Mouse (Mus musculus) spleen, postnatal 14 days (tissue): Measurements from ENCODE around the gene Ruvbl2.
"Not testable (repeated sequence)": the region's sequence is repeated elsewhere in the genome, so short reads cannot be mapped to it uniquely, and the experiment has no call there.

ENCODE experiments used
- DNase-seq, 2 experiments: peaks; one replicate each; pipeline ENCODE4 v3.0.0; 2021 to 2022; ENCODE audit warnings: low spot score in 2 of 2

Gene Ruvbl2

GRCm38 (mm10) chr7:45437521-45438276 lies at the start of gene Ruvbl2:
Gene Ruvbl2 (minus strand): TSS chr7:45438096.
- no peak for DNase-seq

GRCm38 (mm10) chr7:45486761-45487415 lies 49.0 kb upstream of the Ruvbl2 start, which contains the start of gene Gm45808:
Gene Gm45808 (minus strand): TSS chr7:45486811.
- no peak for DNase-seq

GRCm38 (mm10) chr7:45486158-45486557 lies 48.3 kb upstream of the Ruvbl2 start:
- DNase-seq, result no peak

GRCm38 (mm10) chr7:45484985-45485384 lies 47.1 kb upstream of the Ruvbl2 start:
- DNase-seq, result not testable (repeated sequence)

DNA sequence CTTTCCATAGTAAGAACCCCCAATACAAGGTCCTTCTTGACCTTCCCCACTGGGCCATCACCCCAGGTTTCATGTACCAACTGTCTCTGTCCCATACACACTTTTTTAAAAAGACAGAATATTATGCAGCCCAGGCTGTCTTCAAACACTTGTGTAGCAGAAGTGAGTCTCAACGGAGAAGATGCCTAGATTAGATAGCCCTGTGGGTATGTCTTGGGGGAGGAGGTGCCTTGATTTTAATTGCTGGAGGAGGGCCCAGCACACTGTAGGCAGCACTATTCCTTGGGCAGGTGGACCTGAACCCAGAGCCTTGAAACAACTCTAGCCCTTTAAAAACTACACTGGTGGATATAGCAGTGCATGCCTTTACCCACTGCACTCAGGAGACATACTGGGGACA lies 44.3 kb upstream of the Ruvbl2 start:
- no peak for DNase-seq

- peak; percentile 36 to 60 for DNase-seq
These were observed 43.6 kb upstream of the Ruvbl2 start, which contains the start of gene Tulp2 for GRCm38 (mm10) chr7:45481374-45481927. Gene Tulp2 (plus strand): TSS chr7:45481877.

DNA sequence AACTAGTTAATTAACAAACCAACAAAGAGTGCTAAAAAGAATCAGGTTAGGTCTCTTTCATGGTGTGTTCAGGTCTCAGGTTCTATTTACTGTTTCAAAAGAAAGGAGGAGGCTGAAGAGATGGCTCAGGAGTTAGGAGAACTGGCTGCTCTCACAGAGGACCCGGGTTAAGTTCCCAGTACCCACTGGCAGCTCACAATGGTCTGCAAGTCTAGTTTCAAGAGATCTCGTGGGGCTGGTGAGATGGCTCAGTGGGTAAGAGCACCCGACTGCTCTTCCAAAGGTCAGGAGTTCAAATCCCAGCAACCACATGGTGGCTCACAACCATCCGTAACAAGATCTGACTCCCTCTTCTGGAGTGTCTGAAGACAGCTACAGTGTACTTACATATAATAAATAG lies 42.4 kb upstream of the Ruvbl2 start:
- DNase-seq, result not testable (repeated sequence)

DNA sequence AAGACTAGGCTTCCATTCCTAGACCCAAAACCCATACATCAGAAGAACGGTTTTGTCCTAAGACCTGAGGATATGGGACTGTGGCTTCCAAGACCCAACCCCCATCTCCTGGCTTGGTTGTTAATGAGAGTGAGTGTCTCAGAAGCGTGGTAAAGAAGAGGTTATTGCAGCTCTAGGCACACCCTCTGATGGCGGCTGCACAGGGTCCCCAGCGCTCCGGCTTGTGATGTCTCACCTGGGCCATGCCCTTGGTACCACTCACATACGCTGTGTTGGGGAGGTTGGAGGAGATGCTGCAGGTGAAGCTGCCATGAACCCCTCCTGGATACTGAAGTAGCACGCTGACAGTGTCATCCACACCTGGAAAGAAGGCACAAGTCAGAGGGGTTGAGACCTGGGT lies 40.9 kb upstream of the Ruvbl2 start:
- DNase-seq, result no peak

- peak in 1 of 2 experiments; percentile 50 for DNase-seq
These were observed 39.1 kb upstream of the Ruvbl2 start for GRCm38 (mm10) chr7:45477003-45477402.

DNA sequence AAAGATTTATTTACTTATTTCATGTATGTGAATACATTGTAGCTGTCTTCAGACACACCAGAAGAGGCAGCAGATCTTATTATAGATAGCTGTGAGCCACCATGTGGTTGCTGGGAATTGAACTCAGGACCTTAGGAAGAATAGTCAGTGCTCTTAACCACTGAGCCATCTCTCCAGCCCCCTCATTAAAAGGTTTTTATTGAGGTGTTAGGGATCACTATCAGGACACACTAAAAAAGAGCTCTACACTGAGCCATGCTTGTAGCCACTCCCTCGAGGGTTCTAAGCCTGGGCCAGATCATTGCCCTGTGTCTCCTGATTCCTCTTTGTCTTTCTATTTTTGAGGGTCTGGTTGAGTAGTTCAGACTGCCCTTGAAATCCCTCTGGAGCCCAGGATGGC lies 38.6 kb upstream of the Ruvbl2 start:
- no peak for DNase-seq

DNA sequence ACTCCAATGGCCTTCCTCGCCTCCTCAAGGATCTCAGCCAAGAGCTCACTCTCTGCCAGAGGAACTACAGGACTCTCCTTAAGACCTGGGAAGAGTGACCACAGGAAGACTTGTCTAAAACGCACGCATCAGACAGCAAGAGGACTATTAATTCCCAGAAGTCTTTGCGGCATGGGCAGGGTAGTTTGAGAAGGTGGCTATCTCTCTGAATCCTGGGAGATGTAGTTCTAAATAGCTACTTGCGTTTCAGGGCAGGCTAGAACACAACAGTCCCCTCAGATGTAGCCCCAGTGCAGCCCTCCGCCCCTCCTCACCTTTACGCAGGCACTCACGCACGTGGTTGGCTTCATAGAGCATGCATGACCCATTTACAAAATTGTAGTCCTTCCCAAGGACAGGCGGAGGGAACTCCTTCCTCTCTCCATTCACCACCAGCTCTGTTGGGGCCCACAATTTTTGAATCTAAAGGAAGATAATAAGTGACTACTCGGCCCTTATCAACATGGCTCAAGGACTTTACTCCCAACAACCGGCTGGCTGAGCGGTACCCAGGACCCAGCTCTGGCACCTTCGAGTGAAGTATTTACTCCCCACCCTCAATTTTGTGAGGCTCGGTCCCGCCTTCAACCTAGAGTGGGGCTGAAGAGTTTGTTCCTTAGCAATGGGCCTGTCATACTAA lies 37.5 kb upstream of the Ruvbl2 start:
- no peak for DNase-seq

GRCm38 (mm10) chr7:45470869-45471268 lies 33.0 kb upstream of the Ruvbl2 start:
- DNase-seq, result peak; percentile 60 to 74

- DNase-seq, result no peak
These were observed 29.3 kb upstream of the Ruvbl2 start for GRCm38 (mm10) chr7:45467090-45467670.

GRCm38 (mm10) chr7:45466283-45467089 lies 28.6 kb upstream of the Ruvbl2 start, which contains the start of gene Bax:
Gene Bax (minus strand): TSS chr7:45466898.
- DNase-seq, result peak; percentile 86 to 92

DNA sequence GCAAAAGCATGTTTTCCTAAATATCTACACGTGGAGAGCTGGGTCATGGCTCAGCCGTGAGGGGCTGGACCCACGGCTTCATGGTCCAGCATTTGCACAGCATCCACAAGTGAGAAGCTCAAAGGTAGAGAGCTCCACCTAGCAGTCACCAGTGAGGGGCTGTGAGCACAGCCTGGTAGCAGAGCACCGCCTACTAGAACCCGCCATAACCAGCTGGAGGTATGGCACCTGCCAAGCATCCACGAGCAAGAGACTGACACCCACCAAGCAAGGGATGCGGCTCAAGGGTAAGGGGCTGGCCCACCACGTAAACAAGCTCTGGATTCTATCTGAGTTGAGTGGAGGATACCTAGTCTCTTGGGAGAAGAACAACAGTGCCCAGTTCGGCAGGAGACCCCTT lies 27.7 kb upstream of the Ruvbl2 start:
- no peak for DNase-seq

- DNase-seq, result no peak
These were observed 27.2 kb upstream of the Ruvbl2 start for GRCm38 (mm10) chr7:45465112-45465511.

- DNase-seq, result no peak
These were observed 26.3 kb upstream of the Ruvbl2 start for GRCm38 (mm10) chr7:45463987-45464778.

DNA sequence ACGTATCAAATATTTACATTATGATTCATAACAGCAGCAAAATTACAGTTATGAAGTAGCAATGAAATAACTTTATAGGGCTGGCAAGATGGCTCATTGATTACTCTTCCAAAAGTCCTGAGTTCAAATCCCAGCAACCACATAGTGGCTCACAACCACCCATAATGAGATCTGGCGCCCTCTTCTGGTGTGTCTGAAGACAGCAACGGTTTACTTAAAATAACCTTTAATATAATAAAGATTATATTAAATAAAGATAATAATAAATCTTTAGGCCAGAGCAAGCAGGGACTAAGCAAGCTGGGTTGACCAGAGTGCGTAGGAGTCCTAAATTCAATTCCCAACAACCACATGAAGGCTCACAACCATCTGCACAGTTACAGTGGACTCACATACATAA lies 25.0 kb upstream of the Ruvbl2 start:
- DNase-seq, result not testable (repeated sequence)

DNA sequence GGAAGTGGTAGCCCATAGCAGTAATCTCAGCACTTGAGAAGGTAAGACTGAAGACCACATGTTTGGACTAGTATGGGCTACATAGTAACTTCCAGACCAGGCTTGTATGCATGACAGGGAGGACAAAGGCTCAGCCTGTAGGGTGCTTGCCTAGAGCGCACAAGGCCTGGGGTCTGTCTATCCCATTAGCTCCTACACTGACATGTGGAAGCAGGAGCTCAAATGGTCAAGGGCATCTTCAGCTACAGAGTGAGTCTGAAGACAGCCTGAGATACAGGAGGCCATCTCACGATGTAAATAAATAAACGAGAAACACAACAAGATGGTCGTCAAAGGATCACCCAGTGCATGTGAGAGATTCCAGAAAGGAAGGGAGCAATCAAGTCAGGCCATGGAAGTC lies 24.4 kb upstream of the Ruvbl2 start:
- no peak for DNase-seq

- DNase-seq, result no peak
These were observed 23.9 kb upstream of the Ruvbl2 start for GRCm38 (mm10) chr7:45461781-45462180.
